Mouse (Mus musculus): ENCODE results near the gene Nufip2.

- TF ChIP-seq POLR2A (IDR thresholded peaks at IDR 0.05; ENCODE audit: low read depth, low read length) (no peak), CTCF (IDR thresholded peaks at IDR 0.05; ENCODE audit: extremely low read depth, insufficient read length, insufficient replicate concordance, low read depth, low read length) (no peak)
Observed at GRCm38 (mm10) chr11:77652484-77652883, 33.5 kb upstream of the Nufip2 start.

Data from small intestine, adult 2 months (tissue).